Mouse (Mus musculus): ENCODE data around the gene Ptpn11.

- TF ChIP-seq GATA1 (IDR thresholded peaks at IDR 0.05; ENCODE audit: low read length): no peak
- no peak for TF ChIP-seq TAL1 (IDR thresholded peaks at IDR 0.05; ENCODE audit: low read length)
These were observed 13.2 kb upstream of the Ptpn11 start, which contains the start of gene Rpl6 for GRCm38 (mm10) chr5:121204132-121205089.
